Mouse (Mus musculus) lung, postnatal 10 days (tissue): ENCODE measurements around the gene Psmd4.
"Not testable (repeated sequence)": the region's sequence is repeated elsewhere in the genome, so short reads cannot be mapped to it uniquely, and the experiment has no call there.

Experiments used
- DNase-seq: peaks from one replicate; pipeline ENCODE4 v3.0.0; 2021

The Psmd4 gene

DNA sequence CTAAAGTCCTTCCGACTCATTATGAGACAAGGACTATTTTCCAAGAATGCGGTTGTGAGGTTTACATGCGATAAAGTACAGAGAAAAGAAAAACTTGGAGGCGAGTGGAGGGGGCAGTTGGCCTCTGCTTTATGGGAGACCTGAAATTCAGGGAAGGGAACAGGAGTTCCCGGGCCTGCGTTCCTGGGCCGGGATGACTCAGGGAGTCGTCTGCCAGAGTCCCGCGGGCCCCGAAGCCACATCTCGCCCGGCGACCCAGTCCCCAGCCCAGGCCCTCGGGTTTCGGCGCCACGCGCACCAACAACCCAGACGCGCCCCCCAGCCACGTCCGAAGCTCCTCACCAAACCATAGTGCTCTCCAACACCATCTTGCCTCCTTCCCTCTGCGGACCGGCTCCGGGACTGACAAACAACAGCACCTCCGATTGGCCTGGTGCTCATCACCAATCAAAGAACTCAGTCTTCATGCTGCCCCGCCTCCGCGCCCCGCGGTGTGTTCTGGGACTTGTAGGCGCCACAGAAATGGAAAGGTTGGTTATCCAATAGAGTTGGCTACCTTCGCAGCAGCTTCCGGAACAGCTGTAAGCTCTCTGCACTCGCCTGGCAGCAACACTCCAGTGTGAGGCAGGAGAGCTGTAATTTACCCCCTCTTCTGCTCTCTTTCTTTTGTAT lies at the start of gene Psmd4:
Gene Psmd4 (minus strand): TSS at position 449 of the 672 bp plus-strand sequence.
- DNase-seq: peak; percentile 99

GRCm38 (mm10) chr3:95088071-95088470 lies 45.7 kb upstream of the Psmd4 start:
- DNase-seq: no peak

GRCm38 (mm10) chr3:95071606-95072005 lies 29.2 kb upstream of the Psmd4 start:
- no peak for DNase-seq

DNA sequence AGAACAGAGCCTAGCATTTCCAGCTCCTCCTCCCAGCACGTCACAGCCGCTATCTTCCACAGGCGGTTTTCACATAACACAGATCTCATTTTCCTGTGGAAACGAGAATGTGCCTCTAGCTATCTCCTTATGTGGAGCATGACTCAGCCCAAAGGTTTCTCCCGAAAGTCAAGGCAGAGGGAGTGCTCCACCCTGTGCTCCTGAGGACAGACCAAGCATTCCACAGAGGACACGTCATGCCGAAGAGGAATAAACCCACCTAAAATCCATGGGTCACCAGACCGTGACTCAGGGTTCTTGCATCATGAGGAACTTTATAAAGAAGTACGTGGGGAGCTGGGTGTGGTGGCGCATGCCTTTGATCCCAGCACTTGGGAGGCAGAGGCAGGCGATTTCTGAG lies 24.2 kb upstream of the Psmd4 start:
- no peak for DNase-seq

DNA sequence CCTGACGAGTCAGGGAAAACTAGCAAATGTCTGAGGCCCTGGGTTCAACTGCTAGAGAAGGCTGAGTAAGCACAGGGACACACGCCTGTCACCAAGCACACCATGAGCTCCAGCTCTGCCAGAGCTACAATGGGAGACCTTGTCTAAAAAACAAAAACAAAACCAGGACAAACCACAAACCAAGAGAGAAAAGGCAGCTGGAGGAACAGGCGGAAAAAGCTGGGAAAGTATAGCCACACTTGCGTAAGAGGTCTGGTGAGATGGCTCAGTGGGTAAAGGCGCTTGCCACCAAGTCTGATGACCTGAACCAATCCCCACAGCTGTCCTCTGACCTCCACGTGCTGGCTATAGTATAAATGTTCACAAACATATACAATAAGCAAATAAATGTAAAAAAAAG lies 23.7 kb upstream of the Psmd4 start:
- DNase-seq: no peak

- DNase-seq: no peak
Measured at GRCm38 (mm10) chr3:95065553-95065952, 23.1 kb upstream of the Psmd4 start.

- no peak for DNase-seq
Measured at GRCm38 (mm10) chr3:95063741-95064140, 21.3 kb upstream of the Psmd4 start.

GRCm38 (mm10) chr3:95058078-95058477 lies 15.7 kb upstream of the Psmd4 start:
- DNase-seq: no peak

GRCm38 (mm10) chr3:95056275-95056674 lies 13.9 kb upstream of the Psmd4 start:
- no peak for DNase-seq

DNA sequence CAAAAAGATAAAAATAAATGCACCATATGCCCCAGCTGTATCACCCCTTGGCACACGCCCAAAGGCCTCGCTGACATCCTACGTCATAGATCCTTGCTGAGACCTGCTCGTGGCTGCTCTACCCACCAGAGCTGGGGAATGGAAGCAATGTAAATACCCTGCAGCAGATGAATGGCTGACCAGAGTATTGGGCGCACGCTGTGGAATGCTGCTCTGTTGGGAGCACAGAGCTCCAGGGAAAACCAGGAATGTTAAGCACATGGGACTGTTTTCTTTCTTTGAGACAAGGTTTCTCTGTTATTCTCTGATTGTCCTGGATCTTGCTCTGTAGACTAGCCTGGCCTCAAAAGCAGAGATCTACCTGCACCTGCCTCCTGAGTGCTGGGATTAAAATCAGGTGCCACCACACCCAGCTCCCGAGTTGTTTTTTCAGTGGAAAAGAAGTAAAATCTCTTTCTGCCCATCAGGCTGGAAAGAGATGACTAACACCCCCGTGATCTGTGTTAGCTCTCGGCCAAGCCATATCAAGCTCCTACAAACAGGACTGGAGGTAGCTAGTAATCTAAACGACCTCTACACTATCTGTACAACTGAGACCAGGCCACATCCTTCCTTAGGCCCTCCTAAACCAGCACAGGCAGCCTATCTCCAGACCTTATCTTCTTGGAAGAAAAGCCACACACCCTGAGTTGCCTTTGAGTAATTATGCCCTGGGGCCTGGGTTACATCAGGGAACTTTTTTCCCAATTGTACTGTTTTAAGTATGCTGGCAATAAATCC lies 12.3 kb upstream of the Psmd4 start:
- DNase-seq: peak; percentile 19

GRCm38 (mm10) chr3:95053701-95054100 lies 11.3 kb upstream of the Psmd4 start:
- peak; percentile 59 for DNase-seq

DNA sequence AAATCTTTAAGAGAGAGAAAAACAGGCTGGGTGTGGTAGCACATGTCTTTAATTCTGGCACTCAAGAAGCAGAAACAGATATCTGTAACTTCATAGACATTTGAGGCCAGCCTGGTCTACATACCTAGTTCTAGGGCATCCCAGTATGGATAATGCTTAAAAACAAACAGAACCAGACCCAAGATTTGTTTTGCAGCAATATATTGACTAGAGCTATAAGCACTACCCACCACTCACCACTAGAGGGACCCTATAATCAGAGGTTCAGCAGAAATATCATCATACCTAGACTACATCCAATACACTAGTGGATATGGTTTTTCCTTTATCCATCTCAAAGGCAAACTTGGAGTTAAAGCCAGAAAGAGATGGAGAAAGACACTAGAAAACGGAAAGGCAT lies 10.5 kb upstream of the Psmd4 start:
- DNase-seq: peak; percentile 71

GRCm38 (mm10) chr3:95047914-95048313 lies 5.5 kb upstream of the Psmd4 start:
- no peak for DNase-seq

- DNase-seq: no peak
Measured at GRCm38 (mm10) chr3:95046462-95047057, 4.1 kb upstream of the Psmd4 start.

DNA sequence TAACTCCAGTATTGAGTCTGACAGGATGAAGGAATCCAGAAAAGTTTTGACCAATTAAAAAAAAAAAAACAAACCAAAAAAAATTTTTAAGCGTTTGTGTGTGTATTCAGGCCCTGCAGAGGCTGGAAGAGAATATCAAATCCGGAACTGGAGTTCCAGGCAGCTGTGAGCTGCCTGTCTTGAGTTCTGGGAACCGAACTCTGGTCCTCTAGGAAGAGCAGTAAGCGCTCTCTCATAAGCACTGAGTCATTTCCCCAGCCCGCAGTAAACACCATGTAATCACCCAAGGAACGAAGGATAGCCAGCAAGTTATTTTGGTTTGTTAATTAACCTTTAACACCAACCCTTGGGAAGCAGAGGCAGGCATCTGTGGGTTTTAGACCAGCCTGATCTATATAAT lies 837 bp upstream of the Psmd4 start:
- no peak for DNase-seq

DNA sequence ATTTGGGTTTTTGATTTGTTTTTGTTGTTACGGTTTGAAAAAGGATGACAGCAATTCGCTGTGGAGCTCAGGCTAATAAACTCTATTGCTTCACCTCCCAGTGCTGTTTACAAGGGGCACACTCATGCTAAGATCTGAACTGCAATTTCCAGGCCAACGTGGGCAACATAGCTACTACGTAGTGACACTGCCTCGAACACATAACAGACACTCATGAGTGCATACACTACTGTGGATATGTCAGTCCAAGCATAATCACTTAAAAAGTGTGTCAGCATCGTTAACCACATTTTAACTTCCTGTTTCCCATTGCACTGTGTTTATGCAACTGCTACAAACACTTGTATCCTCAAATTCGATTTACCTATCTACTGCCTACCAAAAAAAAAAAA lies 420 bp upstream of the Psmd4 start:
- peak; percentile 17 for DNase-seq

DNA sequence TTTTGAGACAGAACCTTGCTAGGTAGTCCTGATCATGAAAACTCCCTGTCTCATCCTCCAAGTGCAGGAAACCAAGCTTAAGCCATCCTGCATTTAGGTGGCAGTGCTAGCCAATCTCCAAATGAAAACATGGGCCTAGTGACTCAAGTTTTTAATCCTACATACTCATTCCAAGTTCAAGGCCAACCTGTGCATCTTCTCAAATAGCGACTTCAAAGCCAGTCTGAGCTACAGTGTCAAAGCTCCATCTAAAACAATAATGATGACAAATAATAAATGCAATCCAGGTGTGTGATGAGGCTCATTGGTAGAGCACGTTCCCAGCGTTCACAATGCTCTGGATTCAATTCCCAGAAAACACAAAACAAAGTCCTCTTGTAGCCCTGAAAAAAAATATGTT lies 789 bp downstream of the Psmd4 start:
- no peak for DNase-seq

DNA sequence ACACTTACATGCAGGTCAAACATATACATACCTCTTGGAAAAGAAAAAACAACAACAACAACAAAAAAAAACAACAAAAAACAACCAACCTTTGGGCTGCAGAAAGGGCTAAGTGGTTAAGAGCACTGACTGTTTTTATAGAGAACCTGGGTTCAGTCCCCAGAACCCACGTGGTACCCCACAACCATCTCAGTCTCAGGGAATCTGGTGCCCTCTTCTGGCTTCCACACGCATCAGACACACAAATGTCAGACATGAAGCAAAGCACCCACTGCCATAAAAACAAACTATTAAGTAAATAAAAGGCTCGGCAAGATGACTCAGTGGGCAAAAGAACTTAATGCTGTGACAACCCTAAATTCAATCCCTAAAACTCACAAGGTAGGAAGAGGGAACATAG lies 12.5 kb downstream of the Psmd4 start:
- DNase-seq: no peak

DNA sequence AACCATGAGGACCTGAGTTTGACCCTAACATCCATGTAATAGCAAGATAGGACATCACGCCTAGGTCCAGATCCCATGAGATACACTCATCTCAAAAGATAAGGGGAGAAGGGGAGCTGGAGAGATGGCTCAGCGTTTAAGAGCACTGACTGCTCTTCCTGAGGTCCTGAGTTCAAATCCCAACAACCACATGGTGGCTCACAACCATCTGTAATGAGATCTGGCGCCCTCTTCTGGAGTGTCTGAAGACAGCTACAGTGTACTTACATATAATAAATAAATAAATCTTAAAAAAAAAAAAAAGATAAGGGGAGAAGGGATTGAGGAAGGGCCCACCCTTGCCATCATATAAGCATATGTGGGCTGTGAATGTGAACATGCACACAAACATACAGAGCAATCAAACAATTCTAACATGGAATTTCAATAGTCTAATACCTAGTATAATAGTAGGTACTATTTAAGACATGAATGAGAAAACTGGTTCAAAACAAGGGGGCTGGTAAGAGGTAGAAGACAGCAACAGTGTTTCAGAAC lies 13.1 kb downstream of the Psmd4 start:
- not testable (repeated sequence) for DNase-seq

GRCm38 (mm10) chr3:95028603-95029002 lies 13.8 kb downstream of the Psmd4 start:
- no peak for DNase-seq

DNA sequence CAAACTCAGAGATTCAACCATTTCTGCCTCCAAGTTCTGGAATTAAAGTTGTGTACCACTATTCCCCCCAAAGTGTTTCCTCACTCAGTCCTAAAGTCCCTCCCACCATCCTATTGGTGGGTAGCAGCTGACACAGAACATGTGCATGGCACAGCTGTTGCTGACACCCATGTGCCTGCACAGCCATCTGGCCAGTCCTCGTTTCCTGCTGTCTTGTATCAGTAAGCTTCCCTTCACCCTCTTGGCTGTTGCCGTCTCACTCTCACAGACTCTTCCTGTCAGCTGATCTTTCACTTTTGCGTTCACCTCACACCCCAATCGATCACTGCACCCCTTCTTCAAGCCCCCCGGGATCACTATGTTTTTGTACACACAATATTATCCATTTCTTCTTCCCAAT lies 14.7 kb downstream of the Psmd4 start:
- peak; percentile 53 for DNase-seq

- no peak for DNase-seq
Measured at GRCm38 (mm10) chr3:95027057-95027645, 15.3 kb downstream of the Psmd4 start.

- no peak for DNase-seq
Measured at GRCm38 (mm10) chr3:95025202-95025601, 17.2 kb downstream of the Psmd4 start.
